Mouse (Mus musculus) cortical plate, adult 2 months (tissue): Measurements from ENCODE around the gene Pnpt1. TPM values are rescaled to one million over a fixed set of nuclear protein-coding genes. Genes with fewer than 3 reads are reported as not detected.
A peak's percentile ranks its signal among the peaks of the same experiment; 100 is the strongest.

ENCODE experiments used
- H3K27ac ChIP-seq: fragments of 200-500 bp; 2 replicates; pipeline ENCODE4 v1.5.1; 2012; ENCODE audit warnings: low read length, control low read depth, inconsistent platforms; ENCODE audit not compliant: insufficient read depth
- H3K4me1 ChIP-seq: fragments of 200-500 bp; 2 replicates; pipeline ENCODE4 v1.6.1; 2011; ENCODE audit warnings: low read length; ENCODE audit not compliant: control insufficient read depth, insufficient read depth
- H3K4me3 ChIP-seq: fragments of 200-500 bp; 2 replicates; pipeline ENCODE4 v1.5.1; 2011; ENCODE audit warnings: mild to moderate bottlenecking, low read length, control low read depth; ENCODE audit not compliant: insufficient read depth
- CTCF ChIP-seq: fragments of 200-500 bp; IDR thresholded peaks from 2 replicates; pipeline ENCODE4 v1.5.1; 2011; ENCODE audit warnings: mild to moderate bottlenecking, control low read depth, low read length; ENCODE audit not compliant: insufficient read depth; ENCODE audit errors: extremely low read depth
- POLR2A ChIP-seq: fragments of 200-500 bp; IDR thresholded peaks from 2 replicates; pipeline ENCODE4 v1.6.1; 2011; ENCODE audit warnings: mild to moderate bottlenecking, low read length, control low read depth; ENCODE audit not compliant: insufficient read depth; ENCODE audit errors: extremely low read depth
- polyA plus RNA-seq: library from polyadenylated mRNA; depleted of rRNA; stranded (reverse); fragments of >200 nt; gene quantifications from 2 replicates; pipeline ENCODE4 v1.2.3, GENCODE M21; 2012; rRNA removed

Gene Pnpt1
- polyA plus RNA-seq, result 19.2 and 21.0 TPM in 2 replicates

DNA sequence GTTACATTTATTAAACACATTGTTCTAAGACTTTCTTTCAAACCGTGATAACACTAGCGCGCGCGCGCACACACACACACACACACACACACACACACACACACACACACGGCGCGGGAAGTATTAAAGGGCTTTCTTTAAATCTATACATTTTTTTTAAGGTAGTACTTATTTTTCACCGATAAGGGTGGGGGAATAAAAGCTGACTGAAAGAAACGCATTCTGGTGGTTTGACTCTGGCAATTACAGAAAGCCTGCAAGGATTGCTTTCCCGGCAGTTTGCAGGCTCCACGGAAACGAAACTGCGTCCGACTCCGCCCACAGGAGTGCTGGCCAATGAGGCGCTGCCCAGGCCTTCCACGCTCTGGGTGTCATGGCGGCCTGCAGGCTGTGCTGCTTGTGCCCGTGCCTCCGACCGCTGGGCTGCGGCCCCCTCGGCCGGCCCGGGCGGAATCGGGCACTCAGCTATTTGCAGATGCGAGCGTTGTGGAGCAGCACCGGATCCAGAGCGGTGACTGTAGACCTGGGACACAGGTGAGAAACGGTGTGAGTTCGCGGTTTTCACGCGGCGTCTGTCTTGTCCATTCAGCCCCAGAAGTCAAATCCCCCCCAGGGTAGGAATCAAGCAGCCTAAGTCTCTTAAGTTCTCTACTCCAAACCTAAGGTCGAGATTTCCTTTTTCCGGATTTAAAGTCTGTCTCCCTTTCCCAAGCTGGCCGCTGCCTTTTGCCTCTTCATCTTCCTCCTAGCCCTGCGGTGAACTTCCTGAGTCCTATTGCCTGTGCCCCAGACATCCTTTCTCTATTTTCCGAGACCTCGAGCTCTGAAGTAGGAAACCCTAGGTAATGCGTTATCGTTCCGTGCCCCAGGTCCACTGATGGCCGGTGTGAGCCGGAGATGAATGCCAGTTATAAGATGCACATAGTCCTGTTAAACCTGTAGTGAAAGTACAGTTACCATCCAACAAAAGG lies at the start of gene Pnpt1:
Gene Pnpt1 (plus strand): TSS at position 360 of the 971 bp plus-strand sequence.
- peak; percentile 83 for TF ChIP-seq POLR2A
- no peak for TF ChIP-seq CTCF
- H3K4me1 ChIP-seq, result no peaks in the 10 kb centered on the region
- no peak within 1 kb of the TSS for H3K27ac ChIP-seq
- peak within 1 kb of the TSS; percentile 69 for H3K4me3 ChIP-seq

DNA sequence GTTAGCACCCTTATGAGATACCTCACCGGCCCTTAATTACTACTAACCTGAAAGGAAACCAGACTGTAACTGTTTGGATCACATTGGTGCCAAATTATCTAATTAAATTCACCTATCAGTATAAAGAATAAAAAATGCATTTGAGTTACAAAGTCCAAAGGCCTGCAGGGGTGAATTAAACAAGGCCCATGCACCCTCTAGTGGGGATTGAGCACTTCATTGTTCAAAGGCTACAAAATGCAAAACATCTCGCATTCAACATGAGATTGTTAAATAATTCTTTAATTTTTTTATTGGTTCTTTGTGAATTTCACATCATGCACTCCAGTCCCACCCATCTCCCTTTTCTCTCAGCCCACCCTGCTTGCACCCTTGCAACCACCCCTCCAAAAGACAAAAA lies 38.1 kb upstream of the Pnpt1 start:
- no peaks in the 10 kb centered on the region for H3K4me1 ChIP-seq
- H3K27ac ChIP-seq, result no peak overlapping the region
- H3K4me3 ChIP-seq, result no peak overlapping the region
- TF ChIP-seq CTCF (peak; percentile 16; the same call in 1 of the 2 replicates), POLR2A (no peak)

DNA sequence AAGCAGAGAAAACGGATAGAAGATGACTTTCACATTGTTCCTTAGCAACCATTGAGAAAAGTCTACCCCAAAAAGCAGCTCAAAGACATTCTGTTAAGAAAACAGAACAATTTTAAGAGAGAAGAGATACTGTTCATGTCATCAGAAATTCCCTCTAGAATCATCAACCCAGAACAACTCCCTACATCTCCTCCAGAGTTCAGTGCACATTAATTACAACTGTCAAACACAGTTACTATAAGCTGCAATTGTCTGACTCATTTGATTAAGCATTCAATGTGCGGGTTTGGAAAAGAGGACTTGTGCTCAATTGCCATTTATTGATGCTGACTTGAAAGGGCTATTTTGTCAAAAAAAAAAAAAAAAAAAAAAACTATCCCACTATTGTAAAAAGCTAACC lies 31.6 kb upstream of the Pnpt1 start:
- H3K27ac ChIP-seq, result no peak overlapping the region
- no peak overlapping the region for H3K4me3 ChIP-seq
- TF ChIP-seq CTCF, result no peak
- H3K4me1 ChIP-seq, result no peaks in the 10 kb centered on the region

DNA sequence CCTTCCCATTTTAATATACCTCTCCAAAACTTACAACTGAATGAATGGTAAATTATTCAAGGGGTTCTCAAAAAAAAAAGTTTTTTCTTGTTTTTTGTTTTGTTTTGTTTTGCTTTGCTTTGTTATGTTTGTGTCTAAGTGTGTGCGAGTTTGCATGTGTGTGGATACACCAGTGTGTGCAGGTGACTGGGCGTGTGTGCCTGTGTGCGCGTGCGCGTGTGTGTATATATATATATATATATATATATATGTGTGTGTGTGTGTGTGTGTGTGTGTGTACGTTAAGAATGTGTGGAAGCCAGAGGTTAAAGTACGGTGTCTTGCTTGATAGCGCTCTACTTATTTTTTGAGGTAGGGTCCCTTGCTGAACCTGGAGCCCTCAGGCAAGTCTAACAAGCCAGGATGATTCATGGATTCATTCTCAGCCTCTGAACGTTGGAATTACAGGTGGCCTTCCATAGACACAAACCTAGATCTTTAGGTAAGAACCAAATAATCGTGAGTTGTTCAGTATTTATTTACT lies 621 bp upstream of the Pnpt1 start:
- H3K4me1 ChIP-seq, result no peaks in the 10 kb centered on the region
- no peak overlapping the region for H3K27ac ChIP-seq
- H3K4me3 ChIP-seq, result peak overlapping the region; percentile 69
- TF ChIP-seq CTCF (no peak), POLR2A (no peak)

DNA sequence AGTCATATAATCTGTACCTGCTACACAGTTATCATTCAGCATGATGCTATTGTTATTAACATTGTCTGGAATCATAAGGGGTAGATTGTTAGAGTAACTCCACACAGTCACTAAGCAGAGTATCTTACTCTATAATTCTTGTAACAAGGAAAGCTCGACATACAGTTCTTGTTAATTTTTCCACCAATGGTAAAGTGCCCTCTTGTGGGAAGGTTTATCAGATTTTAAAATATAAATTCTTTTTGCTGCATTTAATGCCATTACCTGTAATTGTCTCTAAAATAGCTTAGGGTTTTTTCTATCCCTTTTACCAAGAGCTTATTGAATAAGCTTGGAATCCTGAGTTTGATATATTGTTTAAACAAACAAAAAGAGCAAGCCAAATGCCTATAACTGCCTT lies 10.1 kb downstream of the Pnpt1 start:
- no peaks in the 10 kb centered on the region for H3K4me1 ChIP-seq
- no peak overlapping the region for H3K4me3 ChIP-seq
- H3K27ac ChIP-seq, result no peak overlapping the region
- TF ChIP-seq CTCF (no peak), POLR2A (no peak)

DNA sequence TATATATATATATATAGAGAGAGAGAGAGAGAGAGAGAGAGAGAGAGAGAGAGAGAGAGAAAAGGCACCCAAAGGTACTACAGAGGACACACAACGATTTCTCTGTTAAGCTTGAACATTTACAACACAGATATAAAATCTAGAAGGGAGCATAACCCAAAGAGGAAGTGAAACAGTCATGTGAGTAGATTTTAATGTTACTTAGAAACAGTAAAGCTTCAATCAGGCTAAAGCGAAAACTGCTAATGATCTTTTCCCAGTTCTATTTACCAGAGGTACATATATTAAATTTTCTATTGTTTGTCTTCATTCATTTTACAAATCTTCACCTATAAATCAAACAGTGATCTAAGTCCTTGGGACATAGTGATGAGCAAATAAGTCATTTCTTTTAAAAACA lies 18.4 kb downstream of the Pnpt1 start:
- TF ChIP-seq POLR2A (no peak), CTCF (no peak)
- H3K27ac ChIP-seq, result no peak overlapping the region
- H3K4me1 ChIP-seq, result no peaks in the 10 kb centered on the region
- H3K4me3 ChIP-seq, result no peak overlapping the region

DNA sequence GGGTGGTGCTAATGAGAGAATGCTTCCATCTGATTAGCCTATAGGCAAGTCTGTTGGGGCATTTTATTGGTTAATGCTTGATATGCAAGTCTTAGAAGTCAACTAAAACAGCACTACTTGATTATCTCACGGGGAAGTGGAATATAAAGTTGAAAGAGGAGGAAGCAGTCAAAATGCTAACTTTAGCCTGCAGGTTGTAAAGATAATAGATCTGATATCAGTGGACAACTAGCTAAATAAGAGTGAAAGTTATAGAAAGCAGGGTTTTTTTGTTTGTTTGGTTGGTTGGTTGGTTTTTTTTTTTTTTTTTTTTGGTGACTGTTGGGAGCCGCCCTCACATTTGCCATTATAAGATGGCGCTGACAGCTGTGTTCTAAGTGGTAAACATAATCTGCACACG lies 33.0 kb downstream of the Pnpt1 start:
- Histone ChIP-seq H3K4me3 (no peak overlapping the region), H3K4me1 (no peaks in the 10 kb centered on the region), H3K27ac (no peak overlapping the region)
- TF ChIP-seq POLR2A, result no peak
- TF ChIP-seq CTCF, result no peak

DNA sequence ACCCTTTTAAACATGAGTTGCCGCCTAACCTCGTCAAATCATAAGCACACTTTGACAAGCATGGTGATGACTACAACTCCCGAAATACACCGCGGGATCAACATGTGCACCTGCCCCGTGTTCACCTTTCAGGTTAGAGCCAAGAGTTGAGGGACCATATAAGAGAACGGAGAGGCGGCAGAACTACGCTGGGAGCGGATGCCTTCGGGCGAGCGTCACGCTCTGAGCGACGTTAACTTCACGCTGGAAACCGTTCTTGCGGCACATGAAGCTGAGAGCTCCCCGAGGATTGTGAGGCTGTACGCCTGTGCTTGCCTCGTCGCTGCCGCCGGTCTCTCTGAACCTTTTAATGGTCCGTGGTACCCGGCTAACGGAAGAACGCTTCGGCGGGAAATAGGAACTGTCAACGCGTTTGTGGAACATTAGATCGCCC lies 41.4 kb downstream of the Pnpt1 start:
- no peak overlapping the region for H3K27ac ChIP-seq
- peaks cover 3% of the 10 kb centered on the region; the same call in 1 of the 2 replicates for H3K4me1 ChIP-seq
- TF ChIP-seq CTCF (no peak), POLR2A (peak; percentile 63; the same call in 1 of the 2 replicates)
- peak overlapping the region; percentile 71 for H3K4me3 ChIP-seq

DNA sequence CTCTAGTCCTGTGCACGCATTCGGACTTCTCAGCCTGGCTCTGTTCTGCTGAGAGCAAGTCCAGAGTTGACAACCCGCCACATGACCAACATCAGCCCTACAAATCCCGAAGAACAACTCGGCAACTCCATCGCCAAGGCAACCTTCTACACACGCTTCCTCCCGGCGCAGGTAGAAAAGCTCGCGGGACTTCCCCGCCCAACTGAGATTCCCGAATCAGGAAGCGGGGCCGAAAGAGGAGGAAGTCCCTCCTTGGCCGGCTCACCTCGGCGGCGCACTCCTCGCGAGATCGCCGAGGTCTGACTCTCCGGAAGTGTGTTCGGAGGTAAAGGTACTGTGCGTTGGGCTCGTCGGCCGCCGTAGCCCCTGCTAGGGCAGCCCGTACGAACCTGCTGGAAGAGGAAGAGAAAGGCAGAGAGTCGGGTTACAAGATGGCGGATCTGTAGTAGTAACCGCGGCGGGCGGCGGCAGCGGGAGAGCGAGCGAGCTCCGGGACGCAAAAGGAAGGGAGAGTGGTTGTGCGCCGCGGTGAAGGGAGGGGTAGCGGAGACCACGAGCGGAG lies 42.1 kb downstream of the Pnpt1 start, which contains the start of gene Ppp4r3b:
Gene Ppp4r3b (plus strand): TSS at position 328 of the 562 bp plus-strand sequence.
- Histone ChIP-seq H3K27ac (peak within 1 kb of the TSS; percentile 92), H3K4me3 (peak within 1 kb of the TSS; percentile 71), H3K4me1 (peaks cover 3% of the 10 kb centered on the region; the same call in 1 of the 2 replicates)
- TF ChIP-seq POLR2A, result peak; percentile 64
- no peak for TF ChIP-seq CTCF

DNA sequence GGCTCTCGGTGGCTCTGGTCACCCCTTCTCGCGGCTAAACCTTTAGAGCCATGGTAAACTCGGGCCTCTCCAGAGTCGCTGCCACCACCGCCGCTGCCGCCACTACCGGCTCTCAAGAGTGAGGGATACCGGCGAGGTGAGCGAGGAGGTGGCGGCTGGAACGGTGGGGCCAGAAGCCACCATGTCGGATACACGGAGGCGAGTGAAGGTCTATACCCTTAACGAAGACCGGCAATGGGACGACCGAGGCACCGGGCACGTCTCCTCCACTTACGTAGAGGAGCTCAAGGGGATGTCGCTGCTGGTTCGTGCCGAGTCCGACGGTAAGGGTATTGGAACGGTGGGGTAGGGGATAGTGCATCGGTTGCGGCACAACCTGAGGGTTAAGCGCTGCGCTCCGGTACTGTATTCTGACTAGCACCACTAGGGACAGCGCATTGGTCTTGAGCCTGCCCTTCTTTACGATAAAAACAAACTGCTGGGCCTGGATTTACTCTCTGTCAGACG lies 42.6 kb downstream of the Pnpt1 start:
- TF ChIP-seq CTCF, result peak; percentile 33
- TF ChIP-seq POLR2A, result peak; percentile 46; the same call in 1 of the 2 replicates
- Histone ChIP-seq H3K27ac (peak overlapping the region; percentile 92), H3K4me3 (peak overlapping the region; percentile 71), H3K4me1 (peaks cover 3% of the 10 kb centered on the region; the same call in 1 of the 2 replicates)
